Mouse (Mus musculus) adrenal gland, adult (tissue): ENCODE data around the gene Slc38a11.

Source experiments
- DNase-seq, 2 experiments: peaks; one replicate each; pipeline ENCODE4 v3.0.0; 2022 to 2023; ENCODE audit warnings: low spot score in 1 of 2; ENCODE audit not compliant: inconsistent age in 2 of 2

Slc38a11 gene

DNA sequence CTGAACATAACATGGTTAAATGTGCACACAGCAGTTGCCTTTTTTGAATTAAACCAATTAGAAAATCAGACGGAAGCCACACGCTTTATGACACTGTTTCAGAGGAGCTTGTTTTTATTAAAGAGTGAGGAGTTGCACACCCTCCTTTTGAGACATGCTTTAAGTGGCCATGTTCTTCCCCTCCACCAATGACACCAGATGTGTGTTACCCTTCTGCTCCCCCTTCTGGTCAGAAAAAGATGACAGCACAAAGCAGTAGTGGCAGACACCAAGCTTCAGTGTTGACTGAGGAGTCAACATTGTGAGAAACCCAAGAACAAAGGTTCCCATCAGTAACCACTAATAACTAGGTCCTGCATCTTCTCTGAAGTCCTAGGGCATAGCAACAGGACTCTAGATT is 32.5 kb downstream of the Slc38a11 start:
- DNase-seq: peak; percentile 70 to 90

GRCm38 (mm10) chr2:65321998-65322754 is 41.7 kb downstream of the Slc38a11 start:
- peak in 1 of 2 experiments; percentile 55 for DNase-seq

DNA sequence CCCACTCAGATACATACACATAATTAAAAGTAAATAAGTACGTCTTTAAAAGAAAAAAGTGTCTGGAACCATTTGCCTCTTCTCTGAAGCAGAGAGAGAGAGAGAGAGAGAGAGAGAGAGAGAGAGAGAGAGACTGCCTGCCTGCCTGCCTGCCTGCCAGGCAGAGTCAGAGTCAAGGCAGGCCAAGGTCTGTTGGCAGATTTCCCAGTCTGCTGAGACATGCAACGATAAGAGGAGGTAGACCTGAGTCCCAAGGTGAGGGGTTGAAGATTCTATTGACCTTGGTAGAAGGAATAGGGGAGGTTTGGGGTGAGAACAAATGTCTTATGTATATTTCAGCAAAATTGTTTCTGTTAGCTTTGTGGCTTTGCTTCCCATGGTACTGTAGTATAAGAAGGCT is 42.9 kb downstream of the Slc38a11 start:
- peak; percentile 86 to 91 for DNase-seq

- DNase-seq: peak; percentile 85
Measured at GRCm38 (mm10) chr2:65316721-65317120, 47.1 kb downstream of the Slc38a11 start.

DNA sequence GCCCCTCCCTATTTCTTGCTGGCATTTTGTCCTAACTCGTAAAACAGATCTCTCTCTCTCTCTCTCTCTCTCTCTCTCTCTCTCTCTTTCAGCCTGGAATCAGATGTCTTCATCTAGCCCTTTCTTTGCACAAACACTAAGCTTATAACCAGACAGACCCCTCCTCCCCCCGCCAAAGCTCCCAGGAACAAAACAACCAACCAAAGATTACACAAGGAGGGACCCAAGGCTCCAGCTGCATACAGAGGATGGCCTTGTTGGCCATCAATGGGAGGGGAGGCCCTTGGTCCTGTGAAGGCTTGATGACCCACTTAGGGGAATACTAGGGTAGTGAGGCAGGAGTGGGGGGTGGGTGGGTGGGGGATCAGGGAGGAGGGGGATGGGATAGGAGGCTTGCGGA is 52.6 kb downstream of the Slc38a11 start:
- DNase-seq: no peak

DNA sequence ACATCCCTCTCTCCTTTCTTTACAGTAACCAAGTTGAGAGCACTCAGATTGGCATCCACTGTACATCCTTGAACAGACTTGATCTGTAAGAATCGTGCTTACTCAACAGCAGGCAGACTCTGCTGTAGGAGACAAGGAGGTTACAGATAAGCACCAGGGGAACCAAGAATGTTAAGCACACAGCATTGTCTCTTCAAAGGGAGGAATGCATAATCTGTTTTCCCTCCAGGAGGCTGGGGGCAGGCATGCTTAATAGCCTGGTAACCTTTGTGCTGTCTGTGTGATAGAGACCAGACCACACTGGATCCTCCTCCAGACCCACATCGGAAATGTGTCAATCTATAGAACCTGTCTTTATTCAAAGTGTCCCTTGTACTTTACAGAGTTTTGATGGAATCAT is 67.3 kb downstream of the Slc38a11 start:
- no peak for DNase-seq

- peak; percentile 70 to 83 for DNase-seq
Measured at GRCm38 (mm10) chr2:65294092-65294491, 69.7 kb downstream of the Slc38a11 start.

DNA sequence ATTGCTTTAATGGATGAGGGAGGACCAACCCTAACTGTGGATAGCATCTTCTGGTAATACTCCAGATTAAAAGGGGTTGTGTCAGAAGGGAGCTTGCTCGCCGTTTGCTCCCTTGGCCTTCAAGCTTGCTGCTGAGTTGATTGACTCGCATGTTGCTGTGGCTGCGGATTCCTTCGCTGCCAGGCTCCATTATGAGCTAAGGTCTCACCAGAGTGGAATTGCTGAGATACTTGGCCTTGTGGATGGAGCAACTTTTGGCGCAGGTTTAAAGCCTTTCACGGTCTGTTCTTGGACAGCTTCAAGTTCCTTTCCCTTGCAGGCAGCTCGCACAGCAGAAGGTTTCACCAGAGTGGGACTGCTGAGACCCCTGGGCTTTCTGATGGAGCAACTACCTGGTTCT is 70.4 kb downstream of the Slc38a11 start:
- DNase-seq: peak; percentile 44 to 63

DNA sequence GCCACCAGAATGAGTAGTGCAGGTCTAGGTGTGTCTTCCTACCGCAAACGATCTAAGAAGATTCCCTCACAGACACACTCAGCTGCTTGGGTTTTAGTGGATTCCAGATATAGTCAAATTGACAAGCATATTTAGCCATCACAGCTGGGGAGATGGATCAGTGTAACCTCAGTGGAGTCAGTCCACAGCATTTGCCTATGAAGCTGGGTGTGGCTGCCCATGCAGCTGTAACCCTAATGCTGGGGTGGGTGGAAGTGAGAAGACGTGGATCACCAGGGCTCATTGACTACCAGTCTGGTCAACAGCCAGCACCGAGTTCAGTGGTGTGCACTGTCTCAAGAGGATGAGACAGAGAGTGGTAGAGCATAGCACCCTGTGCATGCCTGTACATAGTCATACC is 74.1 kb downstream of the Slc38a11 start:
- no peak for DNase-seq

DNA sequence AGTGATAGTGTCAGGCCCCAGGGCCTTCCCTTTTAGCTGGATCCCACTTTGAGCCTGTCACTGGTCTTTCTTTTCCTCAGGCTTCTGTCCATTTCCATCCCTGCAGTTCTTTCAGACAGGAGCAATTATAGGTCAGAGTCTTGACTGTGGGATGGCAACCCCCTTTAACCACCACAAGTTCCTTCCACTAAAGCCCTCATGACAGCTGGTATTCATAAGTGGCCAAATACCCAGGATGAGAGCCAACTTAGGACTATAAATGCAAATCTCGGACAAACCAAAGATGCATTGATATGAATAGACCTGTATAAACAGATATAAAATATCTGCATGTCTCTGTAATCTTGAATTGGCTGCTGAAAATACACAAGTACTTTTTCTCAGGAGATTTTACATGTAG is 75.1 kb downstream of the Slc38a11 start:
- DNase-seq: no peak

DNA sequence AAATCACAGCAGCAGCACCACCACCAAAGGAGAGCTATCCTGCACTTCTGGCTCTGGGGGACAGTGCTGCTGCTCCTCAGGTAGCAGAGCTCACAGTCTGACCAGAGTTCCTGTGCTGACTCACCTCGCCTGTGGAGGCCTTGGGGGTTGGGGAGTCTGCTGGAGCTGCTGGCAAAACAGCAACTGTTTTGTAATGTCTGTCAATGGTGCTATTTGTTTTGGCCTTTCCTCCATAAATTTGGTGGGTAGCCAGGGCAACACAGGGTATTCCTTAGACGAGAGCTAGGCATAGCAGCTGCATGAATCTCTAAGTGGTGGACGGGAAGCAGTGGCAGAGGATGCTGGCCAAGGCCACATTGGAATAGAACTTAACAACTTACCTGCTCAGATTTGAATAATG is 78.5 kb downstream of the Slc38a11 start:
- peak; percentile 82 to 92 for DNase-seq

DNA sequence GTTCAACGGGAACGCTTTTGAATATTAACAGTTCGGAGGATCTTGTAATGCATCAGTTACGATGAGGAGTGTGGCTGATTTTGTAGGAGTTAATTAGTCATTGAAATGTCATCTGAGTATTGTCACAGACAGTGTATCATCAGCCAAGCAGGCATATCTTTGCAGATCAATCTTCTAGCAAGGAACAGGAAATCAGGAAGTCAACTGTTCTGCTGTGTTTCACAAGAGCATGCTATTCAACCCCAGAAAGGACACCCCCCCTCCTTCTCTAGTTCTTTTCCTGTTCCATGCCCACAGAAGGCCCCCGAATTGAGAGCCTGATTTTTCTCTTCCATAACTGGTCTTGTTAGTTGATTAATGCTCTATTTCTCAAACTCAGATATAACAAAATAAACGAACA is 80.9 kb downstream of the Slc38a11 start:
- DNase-seq: peak in 1 of 2 experiments; percentile 15

GRCm38 (mm10) chr2:65279029-65279690 is 84.7 kb downstream of the Slc38a11 start:
- DNase-seq: peak; percentile 59 to 82

GRCm38 (mm10) chr2:65275443-65276061 is 88.3 kb downstream of the Slc38a11 start:
- DNase-seq: peak in 1 of 2 experiments; percentile 16

GRCm38 (mm10) chr2:65273910-65274309 is 89.9 kb downstream of the Slc38a11 start:
- DNase-seq: no peak

DNA sequence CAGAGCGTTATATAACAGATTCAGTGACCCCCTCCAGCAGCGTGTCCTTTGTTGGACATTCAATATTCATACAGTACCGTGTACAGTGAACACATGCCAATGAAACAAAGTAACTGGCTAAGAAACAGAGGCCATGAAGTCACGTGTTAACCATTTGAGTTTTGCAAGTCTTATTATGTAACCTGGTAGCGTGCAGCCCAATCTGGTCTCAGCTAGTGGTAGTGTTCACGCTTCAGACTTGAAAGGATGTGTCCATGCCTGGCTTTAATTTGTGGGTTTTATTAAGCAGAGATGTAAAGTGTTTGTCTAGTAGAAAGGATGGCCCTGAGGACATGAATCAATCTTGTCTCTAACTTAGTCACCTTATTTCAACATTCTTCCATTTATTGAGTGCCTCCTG is 95.1 kb downstream of the Slc38a11 start:
- peak in 1 of 2 experiments; percentile 81 for DNase-seq

GRCm38 (mm10) chr2:65267834-65268233 is 96.0 kb downstream of the Slc38a11 start:
- DNase-seq: peak in 1 of 2 experiments; percentile 66

- DNase-seq: peak; percentile 69 to 84
Measured at GRCm38 (mm10) chr2:65266576-65267299, 97.1 kb downstream of the Slc38a11 start.
